Mouse (Mus musculus) ES-E14 (cell line): ENCODE results near the gene Cptp. TPM values are rescaled to one million over a fixed set of nuclear protein-coding genes. Genes with fewer than 3 reads are reported as not detected.

Source experiments
- DNase-seq: peaks from one replicate; pipeline ENCODE4 v3.0.0-alpha.2; 2013; ENCODE audit warnings: low read depth, low spot score
- H3K27ac ChIP-seq: 2 replicates; pipeline ENCODE4 v1.5.1; 2012; ENCODE audit warnings: low read depth, mild to moderate bottlenecking, low read length, moderate library complexity, mixed read lengths; ENCODE audit not compliant: poor library complexity, insufficient read depth, severe bottlenecking
- H3K36me3 ChIP-seq: 2 replicates; pipeline ENCODE4 v1.6.1; 2012; ENCODE audit warnings: mild to moderate bottlenecking, low read length, moderate library complexity, mixed read lengths; ENCODE audit not compliant: control insufficient read depth, poor library complexity, insufficient read depth, severe bottlenecking
- H3K4me1 ChIP-seq, 2 experiments: fragments of 150-350 bp in 1 of 2; sonication (generic) in 1 of 2; 2 replicates each; pipeline ENCODE4 v1.6.1; 2012; ENCODE audit warnings: low read length in 2 of 2, mild to moderate bottlenecking in 1 of 2, mixed read lengths in 1 of 2; ENCODE audit not compliant: control insufficient read depth in 2 of 2, insufficient read depth in 2 of 2, poor library complexity in 1 of 2
- H3K4me3 ChIP-seq, 2 experiments: fragments of 150-350 bp in 1 of 2; sonication (generic) in 1 of 2; 2 replicates each; pipeline ENCODE4 v1.5.1; 2012; ENCODE audit warnings: low read length in 2 of 2, low read depth in 1 of 2, mild to moderate bottlenecking in 1 of 2, mixed read lengths in 1 of 2; ENCODE audit not compliant: insufficient read depth in 1 of 2, poor library complexity in 1 of 2, severe bottlenecking in 1 of 2
- H3K9ac ChIP-seq: 2 replicates; pipeline ENCODE4 v1.6.1; 2012; ENCODE audit warnings: low read depth, mild to moderate bottlenecking, low read length, mixed read lengths; ENCODE audit not compliant: poor library complexity, insufficient read depth, severe bottlenecking
- H3K9me3 ChIP-seq: fragments of 150-350 bp; sonication (generic); 2 replicates; pipeline ENCODE4 v1.6.1; 2012; ENCODE audit warnings: low read depth, mild to moderate bottlenecking, low read length; ENCODE audit not compliant: control insufficient read depth, insufficient read depth
- CHD2 ChIP-seq: IDR thresholded peaks from 2 replicates; pipeline ENCODE4 v1.6.1; 2014; ENCODE audit warnings: mild to moderate bottlenecking, low read depth, low read length, inconsistent platforms
- HCFC1 ChIP-seq: IDR thresholded peaks from 2 replicates; pipeline ENCODE4 v1.6.1; 2012; ENCODE audit warnings: low read length, inconsistent platforms, borderline replicate concordance; ENCODE audit not compliant: insufficient read depth
- MAFK ChIP-seq: IDR thresholded peaks from 2 replicates; pipeline ENCODE4 v1.6.1; 2014; ENCODE audit warnings: mild to moderate bottlenecking, low read depth, low read length, inconsistent platforms; ENCODE audit not compliant: insufficient read depth
- ZC3H11A ChIP-seq: IDR thresholded peaks from 2 replicates; pipeline ENCODE4 v1.6.1; 2012; ENCODE audit warnings: low read depth, mild to moderate bottlenecking, inconsistent platforms, low read length, borderline replicate concordance
- ZNF384 ChIP-seq: IDR thresholded peaks from 2 replicates; pipeline ENCODE4 v1.6.1; 2012; ENCODE audit warnings: low read depth, low read length, inconsistent platforms
- in situ Hi-C, 2 experiments: fragments of 600-800 bp; cut with MboI; formaldehyde crosslinking; loops; one replicate each; pipeline ENCODE4 v1.15.1; 2025; ENCODE audit warnings: low sequenced_read_pairs in 2 of 2, inconsistent platforms in 1 of 2; ENCODE audit not compliant: unreplicated experiment in 2 of 2
- total RNA-seq: library from RNA; depleted of rRNA; stranded (reverse); fragments of 300-350 nt; gene quantifications from 2 replicates; pipeline ENCODE4 v1.2.3, GENCODE M21; 2012

Cptp gene
- total RNA-seq, 1 experiment: 10.1 TPM

DNA sequence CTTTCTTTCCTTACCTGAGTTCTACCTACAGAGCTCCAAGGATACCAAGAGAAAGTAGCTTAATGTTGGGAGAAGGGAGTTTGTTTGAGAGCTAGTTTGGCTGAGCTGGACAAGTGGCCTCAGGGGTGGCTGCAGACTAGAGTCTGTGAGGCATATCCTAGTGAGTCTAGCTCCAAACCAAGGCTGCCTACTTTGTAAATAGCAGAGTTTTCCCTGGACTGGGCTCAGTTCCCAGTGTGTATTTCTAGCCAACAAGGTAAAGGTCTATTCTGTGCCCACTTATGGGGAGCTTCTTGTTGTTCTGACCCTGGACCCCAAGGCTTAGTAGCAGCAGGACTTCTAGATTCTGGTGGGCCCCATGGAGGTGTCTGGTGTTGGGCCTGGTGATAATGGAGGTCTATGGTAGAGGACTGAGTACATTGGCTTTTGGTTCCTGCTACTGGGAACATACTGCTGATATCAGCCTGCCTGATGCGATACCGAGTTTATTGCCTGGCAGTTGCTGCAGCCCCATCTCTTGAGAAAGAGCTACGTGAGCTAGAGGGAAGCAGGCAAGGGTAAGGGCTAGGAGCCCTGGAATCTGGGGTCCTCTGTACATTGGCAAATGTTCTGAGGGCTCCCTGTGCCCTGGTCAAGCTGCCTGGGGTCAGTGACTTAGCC, 19.3 kb downstream of the Cptp start:
- Histone ChIP-seq H3K9ac (no peak overlapping the region), H3K4me3 (no peak overlapping the region), H3K27ac (no peak overlapping the region), H3K9me3 (no peaks in the 10 kb centered on the region), H3K4me1 (peaks cover 5 to 9% of the 10 kb centered on the region in 2 experiments; a peak in 3 of 4 replicates), H3K36me3 (peaks cover 3% of the 10 kb centered on the region; the same call in 1 of the 2 replicates)
- in situ Hi-C loops: no loop called here
- TF ChIP-seq ZNF384: no peak
- no peak for TF ChIP-seq CHD2
- TF ChIP-seq ZC3H11A: no peak
- no peak for TF ChIP-seq HCFC1
- no peak for TF ChIP-seq MAFK
- no peak for DNase-seq

GRCm38 (mm10) chr4:155849391-155849790, 19.8 kb downstream of the Cptp start:
- no peak for DNase-seq
- in situ Hi-C loops: no loop called here
- Histone ChIP-seq H3K36me3 (no peaks in the 10 kb centered on the region), H3K27ac (no peak overlapping the region), H3K9me3 (no peaks in the 10 kb centered on the region), H3K4me1 (peaks cover 5 to 9% of the 10 kb centered on the region in 2 experiments; a peak in 3 of 4 replicates), H3K4me3 (no peak overlapping the region), H3K9ac (no peak overlapping the region)
- no peak for TF ChIP-seq CHD2
- TF ChIP-seq MAFK: no peak
- no peak for TF ChIP-seq ZC3H11A
- TF ChIP-seq ZNF384: no peak
- TF ChIP-seq HCFC1: no peak

DNA sequence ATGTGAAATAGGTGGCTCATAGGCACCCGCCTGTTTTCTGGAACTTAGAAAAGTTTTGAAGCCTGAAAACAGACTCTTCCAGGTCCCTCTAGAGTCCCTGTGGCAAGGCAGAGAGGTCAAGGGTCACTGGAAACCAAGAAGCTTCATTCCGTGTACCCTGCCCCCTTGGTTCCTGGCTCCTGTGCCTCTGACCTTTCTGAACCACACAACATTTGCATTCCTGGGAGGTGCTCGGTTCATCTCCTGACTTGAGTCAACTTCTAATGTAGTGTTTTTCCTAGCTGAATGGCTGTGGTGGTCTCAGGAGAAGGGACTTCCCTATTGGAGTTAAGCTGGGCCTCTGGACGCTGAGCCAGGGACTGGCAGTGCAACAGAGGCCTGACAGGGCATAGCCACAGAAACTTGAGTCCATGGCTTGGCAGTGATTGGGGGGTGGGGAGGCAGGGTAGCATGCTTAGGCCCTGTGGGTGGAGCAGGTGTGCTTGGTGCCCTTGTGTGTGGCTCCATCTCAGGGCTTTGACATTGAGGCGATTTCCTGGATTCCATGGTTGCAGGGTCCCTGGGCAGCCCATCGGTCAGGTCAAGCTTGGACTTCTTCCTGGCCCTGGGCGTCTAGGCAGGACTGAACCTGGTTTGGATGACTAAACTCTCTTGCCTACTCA, 20.7 kb downstream of the Cptp start:
- Histone ChIP-seq H3K4me3 (peak overlapping the region; percentile 74 to 96; a peak in 3 of 4 replicates), H3K9me3 (no peaks in the 10 kb centered on the region), H3K36me3 (no peaks in the 10 kb centered on the region), H3K4me1 (peaks cover 5 to 9% of the 10 kb centered on the region in 2 experiments; a peak in 3 of 4 replicates), H3K27ac (no peak overlapping the region), H3K9ac (no peak overlapping the region)
- in situ Hi-C loops: no loop called here
- DNase-seq: no peak
- TF ChIP-seq HCFC1 (no peak), CHD2 (no peak), MAFK (no peak), ZC3H11A (no peak), ZNF384 (no peak)

GRCm38 (mm10) chr4:155847591-155848352, 21.5 kb downstream of the Cptp start:
- in situ Hi-C loops: no loop called here
- Histone ChIP-seq H3K4me3 (peak overlapping the region; percentile 74 to 96), H3K9ac (peak overlapping the region; percentile 87), H3K36me3 (no peaks in the 10 kb centered on the region), H3K9me3 (no peaks in the 10 kb centered on the region), H3K27ac (no peak overlapping the region), H3K4me1 (peaks cover 5 to 9% of the 10 kb centered on the region in 2 experiments; a peak in 3 of 4 replicates)
- no peak for DNase-seq
- TF ChIP-seq MAFK (no peak), ZNF384 (no peak), ZC3H11A (no peak), HCFC1 (no peak)
